Mouse (Mus musculus): ENCODE data around the gene Ubtd1.
A peak's percentile ranks its signal among the peaks of the same experiment; 100 is the strongest.

The Ubtd1 gene

DNA sequence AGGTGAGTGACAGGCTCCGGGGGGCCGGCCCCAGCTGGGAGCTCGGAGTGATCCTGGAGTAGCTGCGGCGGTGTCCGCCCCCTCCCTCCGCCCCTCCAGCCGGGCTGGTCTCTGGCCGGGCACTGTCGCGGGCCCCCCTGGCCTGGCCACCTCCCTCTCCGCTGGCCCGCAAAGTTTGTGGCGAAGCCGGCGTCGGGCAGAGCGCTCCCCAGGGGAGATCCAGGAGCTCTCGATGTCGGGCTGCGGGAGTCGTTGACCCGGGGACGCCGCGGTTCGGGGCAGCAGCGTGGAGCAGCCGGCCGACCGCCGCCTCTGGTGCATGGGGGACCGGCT, at the start of gene Ubtd1:
TSS of gene Ubtd1 (plus strand) at position 169 of the 333 bp plus-strand sequence.
- DNase-seq (ENCODE audit: low read depth, low spot score): no peak

DNA sequence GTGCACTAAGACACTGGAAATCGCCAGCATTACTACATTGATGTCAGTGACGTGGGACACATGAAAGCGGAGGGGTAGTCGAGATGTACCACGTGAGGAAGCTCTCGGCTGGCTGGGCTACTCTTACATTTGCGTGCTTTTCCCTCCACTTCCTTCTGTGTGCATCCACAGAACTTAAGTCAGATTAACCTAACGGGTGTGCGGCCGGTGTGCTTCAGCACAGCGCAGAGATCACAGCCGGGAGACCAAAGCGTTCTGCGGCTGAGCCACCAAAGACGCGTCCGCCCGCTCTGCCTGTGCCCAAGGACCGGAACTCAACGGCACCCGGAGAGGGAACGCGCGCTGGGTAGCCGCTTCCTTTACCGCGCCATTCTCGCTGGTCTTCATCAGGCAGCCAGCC, 48.9 kb upstream of the Ubtd1 start:
- peak; percentile 45 for DNase-seq (ENCODE audit: low read depth, low spot score)

DNA sequence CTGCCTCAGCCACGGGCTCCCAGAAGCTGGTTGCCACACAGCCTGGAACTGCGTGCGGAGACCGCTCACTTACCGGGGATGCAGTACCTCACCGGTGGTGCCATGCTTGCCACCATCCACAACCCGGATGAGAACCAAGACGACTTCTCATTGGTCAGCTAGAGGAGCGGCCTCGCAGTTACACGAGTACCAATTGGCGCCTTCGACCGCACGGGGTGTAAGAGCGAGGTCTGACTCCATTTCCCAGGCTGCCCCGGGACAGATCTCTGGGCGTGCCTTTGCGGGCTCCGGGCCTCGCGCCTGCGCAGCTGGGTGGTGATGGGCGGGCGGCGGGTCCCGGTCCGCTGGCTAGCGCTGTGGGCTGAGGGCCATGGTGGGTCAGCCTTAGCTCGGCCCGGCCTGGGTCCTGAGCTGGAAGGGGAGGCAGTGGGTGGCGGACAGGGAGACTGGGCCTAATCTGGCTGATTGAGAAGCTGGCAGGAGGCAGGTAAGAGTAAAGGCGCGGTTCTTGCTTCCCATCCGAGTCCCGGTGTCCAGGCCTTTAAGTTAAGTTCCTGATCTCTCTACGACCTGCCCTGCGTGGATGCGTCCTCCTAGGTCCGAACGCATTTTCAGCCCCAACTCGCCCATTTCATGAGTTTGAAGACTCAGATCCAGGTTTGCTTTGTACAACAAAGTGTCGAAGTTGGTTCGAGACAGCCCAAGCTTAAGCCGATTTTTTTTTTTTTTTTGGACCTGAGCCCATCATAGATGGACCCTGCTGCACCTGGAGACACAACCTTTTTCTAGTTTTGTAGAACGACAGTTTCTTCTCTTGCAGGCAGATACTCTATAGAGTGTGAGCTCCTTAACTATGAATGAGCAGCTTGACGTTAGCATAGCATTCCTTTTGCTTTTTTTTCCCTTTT, 48.1 kb upstream of the Ubtd1 start, which contains the start of the genes Exosc1 and Zdhhc16:
TSS of gene Exosc1 (minus strand) at position 245 of the 908 bp plus-strand sequence.
TSS of gene Zdhhc16 (plus strand) at position 302 of the 908 bp plus-strand sequence.
- DNase-seq (ENCODE audit: low read depth, low spot score): peak; percentile 100

DNA sequence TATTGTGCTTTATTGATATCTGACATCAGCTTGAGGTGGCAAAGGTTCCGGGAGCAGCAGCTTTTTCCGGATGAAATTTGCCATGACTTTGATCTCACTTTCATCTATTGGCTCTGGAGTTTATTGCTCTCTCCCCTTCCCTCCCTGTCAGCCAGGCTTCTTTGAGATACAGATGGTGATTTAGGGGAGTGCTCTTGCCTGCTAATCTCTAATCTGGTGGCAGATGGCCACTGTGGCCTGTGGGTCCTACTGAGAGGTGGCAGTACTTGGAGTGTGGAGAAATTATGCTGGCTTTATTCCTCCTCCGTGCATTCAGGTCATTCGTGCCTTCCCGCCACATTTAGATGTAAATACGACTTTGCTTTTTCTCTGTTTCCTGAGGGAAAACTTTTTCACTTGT, 47.4 kb upstream of the Ubtd1 start:
- DNase-seq (ENCODE audit: low read depth, low spot score): no peak

DNA sequence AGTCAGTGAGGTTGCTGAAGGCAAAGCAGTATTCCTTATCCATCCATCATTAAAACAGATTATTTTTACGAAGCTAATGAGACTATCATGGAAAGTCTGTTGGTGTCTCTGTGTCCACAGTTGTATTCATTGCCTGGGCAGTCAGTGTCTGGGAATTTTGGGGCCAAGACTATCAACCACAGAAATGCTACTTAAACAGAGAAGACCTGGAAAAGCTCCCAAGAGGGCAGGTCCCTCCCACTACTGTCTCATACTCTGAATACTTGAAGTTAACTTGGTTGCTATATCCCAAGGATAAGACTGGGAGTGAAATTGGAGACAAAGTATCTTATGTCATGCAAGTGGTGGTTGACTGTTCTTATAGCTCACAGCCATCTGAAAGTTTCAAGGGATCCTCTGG, 45.6 kb upstream of the Ubtd1 start:
- peak; percentile 97 for DNase-seq (ENCODE audit: low read depth, low spot score)

DNA sequence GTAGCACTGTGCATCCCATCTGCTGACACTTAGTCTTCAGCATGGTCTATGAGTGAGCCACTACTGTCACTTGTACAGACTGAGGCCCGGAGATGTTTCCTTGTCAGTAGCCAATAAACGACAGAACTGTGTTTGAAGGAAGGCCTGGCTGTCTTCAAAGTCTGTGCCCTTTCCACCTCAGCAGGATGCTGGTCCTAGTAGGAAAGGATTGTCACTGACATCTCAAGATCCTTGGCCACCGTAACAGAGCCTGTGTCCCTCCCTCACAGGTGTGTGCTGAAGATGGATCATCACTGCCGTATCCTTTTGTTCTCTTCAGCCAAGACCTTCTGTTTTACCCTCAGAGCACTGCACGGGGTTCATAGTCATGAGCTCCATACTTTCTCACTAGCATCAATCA, 43.0 kb upstream of the Ubtd1 start:
- no peak for DNase-seq (ENCODE audit: low read depth, low spot score)

DNA sequence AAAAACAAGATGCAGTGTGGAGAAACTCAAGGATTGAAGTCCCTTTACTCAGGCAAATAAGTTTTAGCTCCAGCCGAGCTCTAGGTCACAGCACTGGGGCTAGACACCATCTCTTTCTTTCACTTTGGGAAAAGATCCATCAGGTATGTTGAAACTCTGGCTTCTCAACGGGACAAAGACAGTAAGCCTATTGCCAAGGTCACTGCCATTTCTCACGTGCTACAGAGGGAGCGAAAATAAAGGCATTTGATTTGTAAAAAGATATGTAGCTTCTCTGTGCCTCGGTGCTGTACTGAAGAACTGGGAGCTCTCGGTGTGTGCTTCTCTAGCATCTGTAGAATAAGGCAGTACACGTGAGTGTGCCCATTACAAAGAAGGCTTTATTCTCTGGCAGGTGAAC, 37.7 kb upstream of the Ubtd1 start:
- DNase-seq (ENCODE audit: low read depth, low spot score): no peak

DNA sequence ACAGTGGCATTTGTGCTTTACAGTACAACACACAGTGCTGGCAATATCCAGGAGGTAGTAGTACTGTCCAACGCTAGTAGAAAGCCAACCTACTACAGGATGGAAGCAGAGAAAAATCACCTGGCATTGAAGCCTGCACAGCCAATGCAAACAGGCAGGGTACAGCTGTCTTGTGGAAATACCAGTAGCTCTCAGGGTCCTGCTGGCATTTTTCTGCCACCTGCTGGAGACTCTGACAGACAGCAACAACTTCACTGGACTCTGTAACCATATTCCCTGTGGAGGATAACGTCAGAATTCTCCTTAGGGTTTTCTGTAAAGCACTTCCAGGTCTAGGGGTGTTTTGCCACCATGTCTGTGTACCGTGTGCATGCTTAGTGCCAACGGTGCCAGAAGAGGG, 29.3 kb upstream of the Ubtd1 start:
- peak; percentile 68 for DNase-seq (ENCODE audit: low read depth, low spot score)

DNA sequence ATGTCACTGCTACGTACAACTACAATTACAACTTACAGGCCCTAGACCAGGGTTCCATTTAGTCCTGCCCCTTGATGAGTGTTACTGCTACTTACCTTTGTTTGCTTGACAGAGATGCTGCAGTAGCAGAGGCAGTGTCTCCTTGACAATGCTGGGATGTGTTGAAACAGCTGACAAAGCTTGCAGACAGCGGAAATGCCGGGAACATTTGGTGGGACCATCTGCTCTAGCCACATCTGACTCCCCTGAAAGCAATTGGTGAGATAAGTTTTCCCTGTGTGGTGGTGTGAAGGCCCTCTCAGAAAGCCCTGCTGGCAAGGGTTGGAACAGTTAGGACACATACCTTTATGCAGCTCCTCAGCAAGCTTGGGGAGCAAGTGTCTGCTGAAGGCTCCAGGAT, 28.0 kb upstream of the Ubtd1 start:
- no peak for DNase-seq (ENCODE audit: low read depth, low spot score)

DNA sequence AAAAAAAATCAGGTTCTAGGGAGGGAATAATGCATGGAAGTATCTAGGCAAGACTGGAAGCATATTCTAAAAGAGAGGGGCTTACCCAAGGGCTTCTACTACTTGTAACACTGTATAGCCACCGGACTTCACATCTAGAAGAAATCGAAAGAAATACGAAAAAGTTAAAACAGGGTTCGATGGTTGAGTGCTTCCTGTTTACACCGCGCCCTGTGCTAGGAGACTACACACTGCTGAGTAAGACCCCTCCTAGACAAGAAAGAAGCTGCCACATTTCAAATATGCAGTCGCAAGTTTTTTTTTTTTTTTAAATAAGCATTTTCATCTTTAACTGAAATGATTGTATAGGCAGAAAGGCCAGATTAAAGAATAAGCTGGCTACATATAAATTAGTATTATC, 11.9 kb upstream of the Ubtd1 start:
- DNase-seq (ENCODE audit: low read depth, low spot score): no peak

DNA sequence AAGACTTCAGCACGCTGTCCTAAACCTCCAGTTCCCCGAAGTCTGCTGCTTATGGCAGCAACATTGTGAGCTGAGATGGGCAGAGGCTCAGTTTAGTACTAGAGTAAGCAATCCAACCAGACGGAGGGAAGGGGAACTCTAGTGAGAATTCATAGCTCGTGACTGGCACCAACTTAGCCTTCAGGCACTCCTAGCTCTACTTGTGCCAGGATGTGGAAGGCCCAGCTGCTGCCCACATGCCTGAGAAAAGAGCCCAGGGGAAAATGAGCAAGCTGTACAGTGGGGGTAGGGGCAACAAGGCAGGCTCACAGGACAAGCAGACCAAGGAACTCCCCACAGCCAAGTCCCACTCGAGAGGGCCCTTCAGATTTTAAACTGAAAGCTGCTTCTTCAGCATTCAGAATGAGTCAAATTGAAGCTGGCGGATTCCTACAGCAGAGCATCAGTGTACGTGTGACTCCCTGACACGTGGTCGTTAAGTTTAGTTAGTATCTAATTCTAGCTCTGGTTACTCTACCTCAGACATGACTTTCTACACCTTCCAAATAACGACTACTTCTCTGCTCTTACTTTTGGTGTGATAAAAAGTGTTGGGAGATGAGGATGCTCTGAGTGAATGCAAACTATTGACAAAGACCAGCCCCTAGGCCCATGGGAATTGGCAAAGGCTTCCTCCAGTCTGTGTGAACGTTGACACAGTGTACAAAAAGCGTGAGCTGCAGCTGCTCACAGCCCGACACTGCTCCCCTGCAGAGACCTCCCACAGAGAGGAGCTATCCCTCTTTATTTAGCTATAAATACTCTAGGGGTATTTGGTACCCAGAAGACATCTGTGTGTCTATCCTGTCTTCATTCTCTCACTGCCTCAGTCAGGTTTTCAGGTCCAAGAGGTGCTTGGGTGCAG, 7.4 kb upstream of the Ubtd1 start:
- DNase-seq (ENCODE audit: low read depth, low spot score): no peak

DNA sequence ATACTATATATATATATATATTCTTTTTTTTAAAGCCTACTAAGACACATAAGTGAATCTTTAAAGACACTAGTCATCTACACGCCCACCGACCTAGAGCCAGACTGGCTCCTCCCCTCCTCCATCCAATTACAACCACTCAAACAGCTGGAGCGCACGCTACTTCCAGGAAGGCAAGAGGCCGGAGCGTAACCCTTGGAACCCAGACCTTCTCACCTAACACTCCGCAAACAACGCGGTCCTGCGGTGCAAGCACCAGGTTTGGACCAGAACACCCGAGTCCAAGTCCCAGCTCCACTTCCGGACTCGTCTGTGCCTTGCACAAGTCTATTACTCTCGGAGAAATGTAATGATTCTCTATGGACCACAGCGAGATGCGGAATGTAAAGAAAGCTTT, 1.1 kb upstream of the Ubtd1 start:
- peak; percentile 81 for DNase-seq (ENCODE audit: low read depth, low spot score)

DNA sequence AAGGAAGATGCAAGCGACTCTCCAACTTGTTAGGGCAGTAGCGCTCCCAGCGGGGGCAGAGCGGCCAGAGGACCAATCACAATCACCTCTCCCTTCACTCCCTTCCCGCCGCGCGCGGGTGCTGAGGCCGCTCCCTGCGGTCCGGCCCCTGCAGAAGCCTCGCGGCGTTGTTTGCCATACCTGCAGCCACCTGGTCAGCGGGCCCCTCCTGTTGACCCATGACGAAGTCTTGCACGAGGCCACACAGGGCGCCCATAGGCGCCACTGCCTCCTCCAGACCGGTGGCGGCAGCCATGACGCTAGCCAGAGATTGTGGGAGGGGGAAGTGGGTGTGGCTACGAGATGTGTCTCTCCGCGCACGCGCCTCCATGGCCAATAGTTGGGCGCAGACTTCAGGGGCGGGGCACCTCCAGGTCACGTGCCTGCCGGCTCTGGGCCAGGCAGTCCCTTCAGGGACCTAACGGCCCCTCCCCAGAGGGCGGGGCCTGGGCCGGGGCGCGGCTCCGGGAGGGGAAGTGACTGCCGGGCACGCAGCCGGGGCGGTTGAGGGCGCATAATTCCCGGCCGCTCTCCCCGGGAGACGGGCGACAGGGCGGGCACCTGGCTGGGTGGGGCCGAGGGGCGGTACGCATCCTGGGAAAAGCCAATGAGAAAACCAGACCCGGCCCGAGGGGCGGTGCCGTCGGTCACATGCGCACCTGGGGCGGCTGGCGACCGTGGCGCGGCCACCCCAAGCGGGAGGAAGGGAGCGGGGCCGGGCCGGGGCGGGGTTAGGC, 556 bp upstream of the Ubtd1 start, which contains the start of gene Mms19:
TSS of gene Mms19 (minus strand) at position 339 of the 776 bp plus-strand sequence.
- DNase-seq (ENCODE audit: low read depth, low spot score): peak; percentile 98

DNA sequence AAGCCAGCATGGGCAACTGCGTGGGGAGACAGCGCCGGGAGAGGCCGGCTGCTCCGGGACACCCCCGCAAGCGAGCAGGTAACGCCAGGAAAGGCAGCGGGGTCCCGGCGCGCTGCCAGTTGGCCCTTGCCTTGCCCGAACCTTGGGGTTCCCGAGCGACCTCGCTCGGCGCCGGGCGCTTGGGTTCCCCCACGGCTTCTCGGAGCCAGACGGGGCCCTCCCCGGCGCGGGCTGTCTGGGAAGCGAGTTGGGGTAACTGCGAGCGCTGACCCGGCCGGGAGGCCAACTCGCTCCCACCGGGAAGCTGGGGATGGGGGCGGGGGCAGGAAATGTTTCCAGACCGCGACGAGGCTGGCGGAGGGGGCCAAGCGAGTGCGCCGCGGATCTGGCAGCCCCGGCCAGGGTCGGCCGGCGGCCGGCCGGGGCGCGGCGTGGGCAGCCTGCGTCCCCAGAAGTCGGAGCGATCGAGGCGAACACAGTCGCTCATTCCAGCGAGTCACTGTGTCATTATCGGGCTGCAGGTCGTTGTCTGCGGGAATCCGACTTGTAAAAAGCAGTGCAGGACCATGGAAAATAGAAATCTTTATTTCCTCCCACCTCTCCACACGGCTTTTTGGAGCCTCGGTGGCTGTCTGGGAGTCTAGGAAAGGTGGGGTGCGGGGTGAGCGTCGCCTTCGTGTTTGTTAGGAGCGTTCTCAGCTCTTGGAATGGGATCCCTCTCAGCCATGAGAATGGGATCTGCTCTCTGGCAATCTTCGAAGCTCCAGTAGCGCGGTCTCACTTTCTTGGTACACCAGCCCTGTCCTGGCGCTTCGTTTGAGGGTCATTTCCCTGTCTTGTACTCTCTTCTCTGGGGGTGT, 598 bp downstream of the Ubtd1 start:
- DNase-seq (ENCODE audit: low read depth, low spot score): peak; percentile 62

DNA sequence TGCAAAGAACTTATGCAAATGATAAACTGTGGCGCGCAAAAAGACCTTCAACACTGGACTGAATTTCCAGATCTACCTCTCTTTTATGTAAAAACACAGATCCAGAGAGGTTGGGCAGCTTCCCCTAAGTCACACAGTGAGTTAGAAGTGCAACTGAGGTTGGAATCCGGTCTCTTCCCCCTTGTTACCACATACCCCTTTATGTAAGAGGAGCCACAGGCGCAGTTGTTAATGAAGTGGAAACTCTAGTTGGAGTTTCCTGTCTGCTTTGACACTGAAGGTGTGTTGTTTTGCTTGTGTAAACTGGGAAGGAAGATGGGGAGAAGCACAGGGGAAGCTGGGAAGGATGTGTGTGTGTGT, 1.2 kb downstream of the Ubtd1 start:
- peak; percentile 45 for DNase-seq (ENCODE audit: low read depth, low spot score)

DNA sequence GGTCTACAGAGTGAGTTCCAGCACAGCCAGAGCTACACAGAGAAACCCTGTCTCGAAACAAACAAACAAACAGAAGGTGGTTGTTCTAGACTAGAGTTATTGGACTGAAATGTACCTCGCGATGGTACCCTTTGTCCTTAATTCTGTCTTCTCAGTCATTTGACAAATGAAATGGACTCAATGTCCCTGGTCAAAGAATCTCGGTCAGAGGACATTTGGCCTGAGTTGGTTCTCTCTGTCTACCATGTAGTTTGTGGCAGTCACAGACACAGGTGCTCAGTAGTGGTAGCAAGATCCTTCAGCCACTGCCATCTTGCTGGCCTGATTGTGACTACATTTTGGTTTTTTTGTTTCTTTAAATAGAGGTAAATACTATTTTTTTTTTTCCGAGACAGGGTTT, 4.4 kb downstream of the Ubtd1 start:
- no peak for DNase-seq (ENCODE audit: low read depth, low spot score)

DNA sequence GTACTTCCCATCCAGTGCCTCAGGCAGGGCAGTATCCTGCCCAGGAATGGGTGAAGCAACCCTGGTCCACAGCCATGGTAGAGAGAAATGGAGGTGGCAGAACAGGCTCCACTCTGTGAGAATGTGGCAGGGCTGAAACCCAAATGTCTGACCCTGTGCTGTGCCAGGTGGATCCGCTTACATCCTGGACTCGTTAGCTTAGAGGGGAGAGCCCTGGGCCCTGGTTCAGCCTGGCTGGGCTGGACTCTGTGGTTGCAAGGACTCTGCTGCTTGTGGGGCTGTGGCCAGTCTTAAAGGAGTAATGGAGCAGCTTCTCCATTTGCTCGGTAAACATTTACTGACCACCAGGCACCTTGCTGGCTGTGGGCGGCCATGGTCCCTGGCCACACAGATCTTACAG, 5.6 kb downstream of the Ubtd1 start:
- no peak for DNase-seq (ENCODE audit: low read depth, low spot score)

DNA sequence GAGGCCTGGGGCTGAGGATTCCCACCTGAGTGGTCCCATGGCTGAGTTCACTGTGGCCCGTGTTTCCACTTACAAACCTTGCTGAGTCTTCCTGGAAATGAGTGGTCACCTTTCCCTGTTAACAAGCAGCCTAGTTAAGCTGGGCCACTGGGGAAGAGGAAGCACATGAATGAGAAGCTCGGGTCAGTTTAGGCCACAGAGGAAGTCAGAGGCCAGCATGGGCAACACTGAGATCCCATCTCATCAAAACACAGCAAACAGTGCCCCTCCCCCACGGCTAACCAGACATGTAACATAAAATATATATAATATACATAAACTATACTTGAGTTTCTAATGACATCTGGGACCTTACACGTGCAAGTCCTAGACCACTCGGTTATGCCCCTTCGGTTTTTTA, 8.2 kb downstream of the Ubtd1 start:
- no peak for DNase-seq (ENCODE audit: low read depth, low spot score)

DNA sequence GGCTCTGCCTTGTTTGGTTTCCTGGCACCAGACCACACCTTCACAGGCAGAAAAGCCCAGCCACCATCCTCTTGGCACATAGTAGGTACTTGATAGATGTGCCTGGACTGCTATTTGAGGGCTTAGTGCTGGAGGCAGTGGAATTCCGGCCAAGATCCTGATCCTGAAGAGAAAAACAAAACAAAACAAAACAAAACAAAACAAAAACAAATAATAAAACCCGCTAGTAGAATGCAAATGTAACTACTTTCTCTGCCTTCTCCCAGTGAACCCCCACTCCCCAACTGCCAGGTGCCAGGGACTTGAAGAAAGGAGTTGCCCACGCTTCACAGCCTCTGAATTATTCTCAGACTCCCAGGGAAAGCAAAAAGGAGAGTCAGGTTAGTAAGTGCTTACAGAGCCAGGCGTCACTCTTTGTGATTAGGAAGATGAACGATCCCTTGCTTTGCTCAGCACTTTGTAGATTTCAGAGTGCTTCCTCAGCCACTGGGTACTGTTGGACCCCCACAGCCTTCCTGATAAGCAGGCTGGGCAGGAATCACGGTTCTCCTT, 10.4 kb downstream of the Ubtd1 start:
- DNase-seq (ENCODE audit: low read depth, low spot score): no peak

DNA sequence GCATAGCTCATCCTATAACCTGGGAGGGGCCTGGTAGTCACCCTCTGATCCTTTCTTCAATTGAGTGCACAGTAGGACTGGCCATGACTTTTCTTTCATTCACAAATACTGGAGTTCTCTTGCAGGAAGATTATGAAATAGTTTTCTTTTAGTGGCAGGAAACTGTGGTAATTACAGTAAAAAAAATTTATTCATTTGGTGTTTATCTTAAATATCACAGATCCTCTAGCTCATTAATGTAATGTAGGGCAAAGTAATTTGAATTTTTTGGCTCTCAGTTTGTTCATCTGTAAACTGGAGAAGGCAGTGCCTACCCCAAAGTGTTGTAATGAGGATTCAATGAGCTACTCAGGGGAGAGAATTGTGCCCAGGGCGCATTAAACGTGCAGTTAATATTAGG, 11.4 kb downstream of the Ubtd1 start:
- DNase-seq (ENCODE audit: low read depth, low spot score): no peak
